Mouse (Mus musculus): ENCODE measurements around the gene Zfhx3. TPM values are rescaled to one million over a fixed set of nuclear protein-coding genes. Genes with fewer than 3 reads are reported as not detected.

Gene Zfhx3
- polyA plus RNA-seq, 1 experiment from 2014 or later: 6.2 TPM

- Histone ChIP-seq H3K4me2 (no peak overlapping the region), H3K27me3 (replicated peaks) (no peaks in the 10 kb centered on the region), H3K4me1 (no peaks in the 10 kb centered on the region), H3K27ac (replicated peaks) (no peak overlapping the region), H3K36me3 (no peaks in the 10 kb centered on the region), H3K9ac (no peak overlapping the region), H3K4me3 (no peak overlapping the region), H3K9me3 (no peaks in the 10 kb centered on the region)
- 66% methylated on average over 15 of the region's 15 CpGs for WGBS
- ATAC-seq (ENCODE audit: extremely low read depth, insufficient number of reproducible peaks, low FRiP score, low TSS enrichment): no peak
Measured at GRCm38 (mm10) chr8:108419162-108419844, 476.9 kb downstream of the Zfhx3 start.

- Histone ChIP-seq H3K4me3 (no peak overlapping the region), H3K4me2 (no peak overlapping the region), H3K36me3 (no peaks in the 10 kb centered on the region), H3K27me3 (replicated peaks) (no peaks in the 10 kb centered on the region), H3K27ac (replicated peaks) (no peak overlapping the region), H3K4me1 (no peaks in the 10 kb centered on the region), H3K9ac (no peak overlapping the region), H3K9me3 (no peaks in the 10 kb centered on the region)
- no peak for ATAC-seq (ENCODE audit: extremely low read depth, insufficient number of reproducible peaks, low FRiP score, low TSS enrichment)
- 72% methylated on average over 3 of the region's 3 CpGs for WGBS
Measured at GRCm38 (mm10) chr8:108422521-108422920, 480.1 kb downstream of the Zfhx3 start.

DNA sequence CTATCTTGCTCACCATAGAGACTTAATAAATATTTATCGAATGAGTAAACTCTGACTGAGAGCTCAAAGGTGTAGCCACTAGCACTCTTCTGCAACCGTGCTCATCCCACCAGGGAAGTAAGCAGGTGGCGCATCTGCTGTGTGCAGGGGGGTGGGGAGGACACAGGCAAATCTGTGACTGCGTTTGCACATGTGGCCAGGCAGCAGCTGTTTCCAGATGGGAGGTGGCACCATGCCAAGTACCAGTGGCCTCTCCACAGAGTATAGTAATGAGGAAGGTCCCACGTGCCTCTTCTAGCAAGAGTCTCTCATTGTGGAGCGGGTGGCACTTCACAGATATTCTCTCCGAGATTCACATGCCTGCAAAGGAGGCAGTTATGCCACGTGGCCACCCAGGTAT lies 481.9 kb downstream of the Zfhx3 start:
- no peak overlapping the region for H3K27ac ChIP-seq (replicated peaks)
- 63% methylated on average over 8 of the region's 8 CpGs for WGBS
- ATAC-seq (ENCODE audit: extremely low read depth, insufficient number of reproducible peaks, low FRiP score, low TSS enrichment): no peak

GRCm38 (mm10) chr8:108433321-108433720 lies 490.9 kb downstream of the Zfhx3 start:
- Histone ChIP-seq H3K36me3 (no peaks in the 10 kb centered on the region), H3K9ac (no peak overlapping the region), H3K27ac (replicated peaks) (no peak overlapping the region), H3K9me3 (no peaks in the 10 kb centered on the region), H3K4me2 (no peak overlapping the region), H3K4me1 (no peaks in the 10 kb centered on the region), H3K27me3 (replicated peaks) (0 out of 2 replicates have a peak, but pooled peaks cover 8% of the 10 kb centered on the region), H3K4me3 (no peak overlapping the region)
- 49% methylated on average over 5 of the region's 5 CpGs for WGBS
- no peak for ATAC-seq (ENCODE audit: extremely low read depth, insufficient number of reproducible peaks, low FRiP score, low TSS enrichment)

More for the DNA sequence above, 481.9 kb downstream of the Zfhx3 start:
- no peaks in the 10 kb centered on the region for H3K9me3 ChIP-seq
- H3K4me1 ChIP-seq: no peaks in the 10 kb centered on the region
- no peak overlapping the region for H3K4me3 ChIP-seq
- H3K27me3 ChIP-seq (replicated peaks): no peaks in the 10 kb centered on the region
- no peak overlapping the region for H3K4me2 ChIP-seq
- H3K36me3 ChIP-seq: no peaks in the 10 kb centered on the region
- H3K9ac ChIP-seq: no peak overlapping the region

DNA sequence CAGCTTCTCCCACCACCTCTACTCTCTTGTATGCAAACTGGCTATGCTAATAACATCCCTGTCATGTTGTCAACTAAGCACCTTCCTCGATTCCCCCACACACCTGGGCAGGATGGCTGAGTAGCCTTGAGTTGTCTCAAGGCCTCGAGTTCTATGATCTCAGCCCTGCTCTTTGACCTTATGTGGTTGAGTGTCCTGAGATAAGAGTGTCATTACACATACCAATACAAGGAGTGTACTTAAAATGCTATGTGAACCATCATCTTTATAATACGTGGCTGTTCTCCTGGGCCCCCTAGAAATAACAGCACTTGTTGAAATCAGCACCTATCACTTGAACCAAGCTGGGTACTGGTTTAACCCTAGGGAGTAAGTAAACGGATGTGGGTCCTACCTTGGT lies 492.1 kb downstream of the Zfhx3 start:
- 49% methylated on average over 4 of the region's 4 CpGs for WGBS
- no peaks in the 10 kb centered on the region for H3K9me3 ChIP-seq
- ATAC-seq (ENCODE audit: extremely low read depth, insufficient number of reproducible peaks, low FRiP score, low TSS enrichment): no peak
- H3K27me3 ChIP-seq (replicated peaks): 0 out of 2 replicates have a peak, but pooled peaks cover 8% of the 10 kb centered on the region
- no peak overlapping the region for H3K4me3 ChIP-seq
- no peak overlapping the region for H3K4me2 ChIP-seq
- no peaks in the 10 kb centered on the region for H3K4me1 ChIP-seq
- no peak overlapping the region for H3K27ac ChIP-seq (replicated peaks)
- no peaks in the 10 kb centered on the region for H3K36me3 ChIP-seq
- no peak overlapping the region for H3K9ac ChIP-seq

- H3K27ac ChIP-seq (replicated peaks): no peak overlapping the region
Measured at GRCm38 (mm10) chr8:108436336-108436735, 493.9 kb downstream of the Zfhx3 start.

GRCm38 (mm10) chr8:108437316-108437830 lies 494.9 kb downstream of the Zfhx3 start:
- H3K4me2 ChIP-seq: no peak overlapping the region
- 0 out of 2 replicates have a peak, but pooled peaks cover 8% of the 10 kb centered on the region for H3K27me3 ChIP-seq (replicated peaks)
- H3K36me3 ChIP-seq: no peaks in the 10 kb centered on the region
- H3K9ac ChIP-seq: no peak overlapping the region
- H3K27ac ChIP-seq (replicated peaks): no peak overlapping the region
- WGBS: 83% methylated on average over 13 of the region's 13 CpGs
- H3K4me3 ChIP-seq: no peak overlapping the region
- H3K4me1 ChIP-seq: no peaks in the 10 kb centered on the region
- ATAC-seq (ENCODE audit: extremely low read depth, insufficient number of reproducible peaks, low FRiP score, low TSS enrichment): no peak
- H3K9me3 ChIP-seq: no peaks in the 10 kb centered on the region

More at GRCm38 (mm10) chr8:108436336-108436735, 493.9 kb downstream of the Zfhx3 start:
- no peak overlapping the region for H3K4me3 ChIP-seq
- no peaks in the 10 kb centered on the region for H3K4me1 ChIP-seq
- H3K9me3 ChIP-seq: no peaks in the 10 kb centered on the region
- 0 out of 2 replicates have a peak, but pooled peaks cover 8% of the 10 kb centered on the region for H3K27me3 ChIP-seq (replicated peaks)
- no peak overlapping the region for H3K4me2 ChIP-seq
- H3K9ac ChIP-seq: no peak overlapping the region
- H3K36me3 ChIP-seq: no peaks in the 10 kb centered on the region
- no peak for ATAC-seq (ENCODE audit: extremely low read depth, insufficient number of reproducible peaks, low FRiP score, low TSS enrichment)
- 56% methylated on average over 12 of the region's 12 CpGs for WGBS

DNA sequence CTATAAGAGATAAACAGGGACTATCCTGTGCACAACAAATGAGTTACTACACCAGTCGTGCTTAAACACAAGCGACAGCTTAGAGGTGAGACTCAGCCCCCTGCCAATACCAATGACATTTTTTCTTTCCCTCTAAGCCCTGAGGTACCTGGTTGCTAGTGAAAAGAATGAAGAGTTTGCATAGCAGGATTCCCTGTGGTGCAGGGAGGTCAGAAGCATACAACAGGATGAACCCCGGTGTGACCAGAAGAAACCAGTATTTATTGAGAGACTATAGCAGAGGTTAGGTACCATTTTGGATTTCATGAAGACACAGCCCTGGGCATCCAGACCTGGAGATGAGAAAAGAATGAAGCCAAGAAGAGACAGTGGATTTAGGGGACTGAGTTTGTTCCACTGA lies 498.0 kb downstream of the Zfhx3 start:
- Histone ChIP-seq H3K27me3 (replicated peaks) (0 out of 2 replicates have a peak, but pooled peaks cover 4% of the 10 kb centered on the region), H3K36me3 (no peaks in the 10 kb centered on the region), H3K4me3 (no peak overlapping the region), H3K27ac (replicated peaks) (no peak overlapping the region), H3K4me1 (no peaks in the 10 kb centered on the region), H3K9ac (no peak overlapping the region), H3K9me3 (no peaks in the 10 kb centered on the region), H3K4me2 (no peak overlapping the region)
- WGBS: 54% methylated on average over 3 of the region's 3 CpGs
- no peak for ATAC-seq (ENCODE audit: extremely low read depth, insufficient number of reproducible peaks, low FRiP score, low TSS enrichment)

DNA sequence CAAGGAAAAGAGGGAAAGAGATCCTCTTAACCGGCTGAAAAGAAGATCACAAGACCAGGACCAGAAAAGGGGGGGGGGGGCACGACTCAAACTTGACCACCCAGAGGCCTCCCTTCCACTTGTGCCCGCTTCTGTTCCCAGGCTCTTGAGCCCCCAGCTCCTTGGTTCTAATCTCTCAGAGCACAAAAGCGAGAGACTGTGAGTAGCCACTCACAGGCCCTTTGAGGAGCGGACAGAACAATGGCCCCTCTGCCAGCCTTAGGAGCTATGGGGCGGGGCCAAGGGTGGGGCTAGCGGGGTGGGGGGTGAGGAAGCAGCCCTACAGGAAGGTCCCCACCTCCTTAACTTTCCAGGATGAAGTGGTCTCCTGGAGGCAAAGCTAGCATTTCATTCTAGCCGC lies 508.4 kb downstream of the Zfhx3 start:
- no peaks in the 10 kb centered on the region for H3K36me3 ChIP-seq
- ATAC-seq (ENCODE audit: extremely low read depth, insufficient number of reproducible peaks, low FRiP score, low TSS enrichment): no peak
- 30% methylated on average over 8 of the region's 8 CpGs for WGBS
- H3K27ac ChIP-seq (replicated peaks): no peak overlapping the region
- no peak overlapping the region for H3K9ac ChIP-seq
- no peaks in the 10 kb centered on the region for H3K9me3 ChIP-seq
- H3K4me2 ChIP-seq: peak overlapping the region; percentile 37
- H3K27me3 ChIP-seq (replicated peaks): no peaks in the 10 kb centered on the region
- H3K4me3 ChIP-seq: no peak overlapping the region
- no peaks in the 10 kb centered on the region for H3K4me1 ChIP-seq

DNA sequence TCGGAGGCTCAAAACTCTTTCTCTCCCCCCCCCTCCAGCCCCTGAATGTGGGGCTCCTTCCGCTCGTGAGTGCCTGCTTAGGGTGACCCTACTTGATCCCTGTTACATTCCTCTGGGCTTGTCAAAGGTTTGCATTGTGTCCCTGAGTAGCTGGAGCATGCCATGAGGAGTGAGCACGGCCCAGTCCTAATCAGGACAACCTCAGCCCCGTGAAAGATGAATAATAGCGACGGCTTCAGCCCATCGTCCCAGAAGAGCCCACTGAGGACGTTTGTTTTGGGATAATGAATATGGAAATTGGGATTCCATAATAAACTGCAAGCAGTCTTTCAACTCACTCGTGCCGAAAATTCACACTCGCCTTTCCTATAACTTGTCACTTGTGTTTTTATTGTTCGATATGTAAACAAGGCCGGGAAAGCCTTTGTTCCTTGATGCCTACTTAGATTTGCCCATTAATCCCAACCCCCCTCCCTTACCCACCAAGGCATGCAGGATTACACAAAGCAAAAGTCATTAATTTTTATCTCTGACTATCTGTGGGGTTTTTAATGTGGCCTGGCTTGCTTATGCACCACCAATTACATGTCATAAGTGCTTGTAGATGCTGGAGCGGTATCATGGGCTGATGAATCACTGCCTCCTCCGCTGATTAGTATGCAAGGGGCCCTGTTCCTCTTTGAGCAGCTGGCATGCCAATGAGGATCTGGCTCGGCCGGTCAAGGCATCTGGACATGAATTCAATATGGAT lies 512.3 kb downstream of the Zfhx3 start:
- H3K4me3 ChIP-seq: no peak overlapping the region
- H3K9ac ChIP-seq: no peak overlapping the region
- H3K27ac ChIP-seq (replicated peaks): no peak overlapping the region
- H3K36me3 ChIP-seq: no peaks in the 10 kb centered on the region
- 68% methylated on average over 18 of the region's 18 CpGs for WGBS
- H3K27me3 ChIP-seq (replicated peaks): no peaks in the 10 kb centered on the region
- no peaks in the 10 kb centered on the region for H3K4me1 ChIP-seq
- no peak overlapping the region for H3K4me2 ChIP-seq
- ATAC-seq (ENCODE audit: extremely low read depth, insufficient number of reproducible peaks, low FRiP score, low TSS enrichment): no peak
- H3K9me3 ChIP-seq: peaks cover 21% of the 10 kb centered on the region

DNA sequence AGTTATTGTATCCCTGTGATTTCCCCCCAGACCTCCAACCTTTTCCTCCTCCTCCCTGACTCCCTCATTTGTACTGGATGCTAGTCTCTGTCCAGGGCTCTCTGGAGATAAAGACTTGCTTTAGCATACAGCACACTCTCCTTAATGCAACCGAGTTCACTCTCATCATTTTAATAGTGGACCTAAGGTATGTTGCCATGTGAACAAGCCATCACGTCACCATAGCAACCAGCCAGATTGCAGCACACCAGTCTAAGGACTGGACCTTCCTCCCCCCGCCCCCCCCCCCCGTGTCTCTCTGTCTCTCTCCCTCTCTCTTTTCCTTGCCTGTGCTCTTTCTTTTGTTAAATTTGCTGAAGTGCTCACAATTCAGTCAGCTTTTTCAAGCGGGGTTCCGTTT lies 524.2 kb downstream of the Zfhx3 start:
- Histone ChIP-seq H3K27ac (replicated peaks) (no peak overlapping the region), H3K4me2 (no peak overlapping the region), H3K9me3 (no peaks in the 10 kb centered on the region), H3K4me3 (no peak overlapping the region), H3K36me3 (no peaks in the 10 kb centered on the region), H3K27me3 (replicated peaks) (no peaks in the 10 kb centered on the region), H3K4me1 (no peaks in the 10 kb centered on the region), H3K9ac (no peak overlapping the region)
- whole genome bisulfite sequencing: 76% methylated on average over 5 of the region's 6 CpGs
- ATAC-seq (ENCODE audit: extremely low read depth, insufficient number of reproducible peaks, low FRiP score, low TSS enrichment): no peak
